Mouse (Mus musculus) neutrophil, adult 5-6 weeks (primary cell): Measurements from ENCODE around the gene Ttc21a. TPM values are rescaled to one million over a fixed set of nuclear protein-coding genes. Genes with fewer than 3 reads are reported as not detected.

ENCODE experiments used
- ATAC-seq: fragments of 151-379, 151-347 bp; 2 replicates; pipeline ENCODE4 v1.8.0; 2017; ENCODE audit warnings: mild to moderate bottlenecking, moderate TSS enrichment; ENCODE audit not compliant: insufficient number of reproducible peaks, poor library complexity, low FRiP score, severe bottlenecking; ENCODE audit errors: extremely low read depth
- total RNA-seq: library from RNA; stranded (forward); fragments of 200-1000 nt; gene quantifications from 2 replicates; pipeline ENCODE4 v1.2.3, GENCODE M21; 2017

The Ttc21a gene
- total RNA-seq, result 0.35 TPM in 1 of 2 replicates, not detected in the other

DNA sequence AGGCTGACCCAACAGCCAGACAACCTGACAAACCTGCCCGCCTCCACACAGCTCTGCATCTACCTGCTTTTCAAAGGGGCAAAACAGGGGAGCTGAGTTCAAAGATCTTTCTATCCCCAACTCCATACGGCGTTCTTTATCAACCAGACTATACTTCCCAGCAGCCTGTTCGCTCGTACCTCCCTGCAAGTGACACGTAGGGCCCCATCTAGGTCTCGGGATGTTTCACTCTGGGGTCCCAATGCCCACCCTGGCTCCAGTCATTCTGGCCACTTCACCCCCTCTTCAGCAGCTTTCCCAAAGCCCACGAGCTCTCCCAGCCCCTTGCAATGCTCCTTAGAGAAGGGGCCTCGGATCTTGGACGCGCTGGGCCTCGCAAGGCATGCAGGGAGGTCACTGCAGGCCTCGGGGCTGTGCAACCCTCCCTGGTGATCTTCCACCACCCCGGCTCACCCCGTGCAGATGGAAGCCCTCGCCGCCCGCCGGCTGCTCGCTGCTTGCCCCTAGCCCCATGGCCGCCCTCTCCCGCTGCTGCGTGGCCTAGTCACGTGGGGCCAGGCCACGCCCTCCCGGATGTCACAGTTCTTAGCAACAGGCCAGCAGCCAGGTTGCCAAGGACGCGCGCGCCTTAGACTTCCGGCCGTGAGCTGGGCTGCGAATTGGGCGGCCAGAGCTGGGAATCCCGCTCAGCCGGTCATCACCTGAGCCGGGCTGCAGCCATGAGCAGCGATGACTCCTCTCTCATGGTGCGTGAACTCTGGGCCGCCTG, at the start of gene Ttc21a, which contains the start of gene Gorasp1:
TSS of gene Ttc21a (plus strand) at position 602 of the 769 bp plus-strand sequence.
TSS of gene Gorasp1 (minus strand) at position 561 of the 769 bp plus-strand sequence.
- peak; percentile 85 for ATAC-seq

DNA sequence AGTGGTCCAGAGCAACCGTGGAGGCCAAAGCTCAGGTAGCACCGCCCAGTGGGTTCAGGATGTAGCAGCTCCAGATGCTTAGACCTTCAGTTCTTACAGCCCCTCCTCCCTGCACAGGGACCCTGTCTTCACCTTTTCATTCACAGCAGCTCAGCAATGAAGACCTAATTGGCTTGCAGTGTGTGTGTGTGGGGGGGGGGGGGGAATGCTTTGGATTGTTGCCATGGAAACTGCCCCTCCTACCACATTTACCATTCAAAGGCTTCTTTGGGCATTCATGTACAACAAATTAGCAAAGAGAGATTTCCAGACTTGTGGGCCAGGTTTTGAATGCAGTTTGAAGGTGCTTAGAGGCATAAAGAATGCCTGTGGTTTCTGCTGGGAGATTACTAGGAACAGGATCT, 48.6 kb upstream of the Ttc21a start:
- no peak for ATAC-seq

DNA sequence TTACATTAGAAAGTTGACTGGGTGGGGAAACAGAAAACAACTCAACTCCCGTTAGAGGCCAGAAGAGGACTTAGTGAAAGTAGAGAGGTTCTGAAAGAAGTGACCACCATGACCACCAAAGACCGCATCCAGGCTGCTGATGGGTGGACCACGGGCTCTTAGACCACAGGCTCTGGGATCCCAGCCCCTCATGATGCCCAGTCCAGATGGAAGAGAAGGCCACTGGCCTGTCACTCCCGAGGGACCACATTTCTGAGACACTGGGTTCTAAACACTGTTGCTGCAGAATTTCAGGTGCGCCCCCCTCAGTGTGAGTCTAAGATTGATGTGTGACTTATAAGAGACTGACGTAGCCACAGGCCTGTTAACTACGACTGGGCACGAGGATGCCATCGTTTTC, 48.0 kb upstream of the Ttc21a start:
- no peak for ATAC-seq

- no peak for ATAC-seq
Measured at GRCm38 (mm10) chr9:119890692-119891091, 46.7 kb upstream of the Ttc21a start.

- no peak for ATAC-seq
Measured at GRCm38 (mm10) chr9:119893881-119894280, 43.5 kb upstream of the Ttc21a start.

DNA sequence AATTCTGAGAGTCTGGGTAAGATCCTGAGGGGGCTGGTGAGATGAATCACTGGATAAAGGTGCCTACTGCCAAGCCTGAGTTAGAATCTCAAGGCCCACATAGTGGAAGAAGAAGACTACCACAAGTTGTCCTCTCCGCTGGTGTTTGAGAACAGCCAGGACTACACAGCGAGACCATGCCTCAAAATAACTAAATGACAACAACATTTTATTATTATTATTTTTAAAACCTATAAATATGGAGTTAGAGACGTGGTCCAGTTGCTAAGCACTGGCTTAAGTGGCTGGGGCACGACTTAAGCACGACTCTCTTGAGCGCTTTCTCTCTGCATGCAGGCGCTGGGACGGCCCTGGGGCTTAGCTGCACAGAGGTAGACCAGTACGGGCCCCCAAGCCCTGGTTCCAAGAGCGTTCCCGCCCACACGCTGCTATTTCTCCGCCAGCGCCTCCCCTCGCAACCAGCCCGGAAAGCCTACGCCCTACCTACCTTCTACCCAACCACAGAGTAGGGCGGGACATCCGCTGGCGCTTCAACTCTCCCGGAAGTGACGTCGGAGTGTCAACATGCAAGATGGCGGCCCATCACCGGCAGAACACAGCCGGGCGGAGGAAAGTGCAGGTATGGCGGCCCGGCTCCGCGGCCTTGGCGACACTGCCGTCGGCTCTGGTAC, 42.9 kb upstream of the Ttc21a start, which contains the start of gene Wdr48:
TSS of gene Wdr48 (plus strand) at position 540 of the 671 bp plus-strand sequence.
- ATAC-seq, result peak; percentile 98

DNA sequence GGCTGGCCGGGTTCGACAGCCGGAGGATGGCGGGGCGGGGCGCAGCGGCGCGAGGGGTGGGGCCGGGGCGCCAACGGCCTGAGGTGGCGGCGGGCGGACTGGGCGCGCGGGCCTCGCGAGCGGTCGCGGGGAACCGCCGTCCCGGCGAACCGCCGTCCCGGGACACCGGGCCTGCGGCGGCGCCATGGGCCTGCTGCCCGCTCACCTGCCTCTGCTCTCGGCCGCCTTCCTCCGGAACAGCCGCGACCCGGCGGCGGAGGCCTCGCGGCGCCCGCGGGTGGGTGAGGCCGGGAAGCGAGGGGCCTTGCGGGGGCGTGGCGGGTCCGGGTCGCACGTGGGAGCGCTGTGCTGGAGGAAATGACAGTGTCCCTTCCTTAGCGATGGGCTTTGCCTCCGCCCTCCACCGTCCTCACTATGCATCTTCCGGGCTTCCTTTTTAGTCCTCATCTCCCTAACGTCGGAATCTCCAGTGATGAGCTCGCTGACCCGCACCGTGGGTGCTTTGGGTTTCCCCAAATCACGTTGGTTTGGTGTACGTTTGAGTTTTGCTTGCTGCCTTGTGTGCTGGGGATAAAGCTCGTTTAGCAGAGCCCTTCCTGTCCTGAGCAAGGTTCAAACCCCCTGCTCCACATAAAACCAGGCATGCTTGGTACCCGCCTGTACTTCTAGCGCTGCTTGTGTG, 42.2 kb upstream of the Ttc21a start:
- no peak for ATAC-seq

DNA sequence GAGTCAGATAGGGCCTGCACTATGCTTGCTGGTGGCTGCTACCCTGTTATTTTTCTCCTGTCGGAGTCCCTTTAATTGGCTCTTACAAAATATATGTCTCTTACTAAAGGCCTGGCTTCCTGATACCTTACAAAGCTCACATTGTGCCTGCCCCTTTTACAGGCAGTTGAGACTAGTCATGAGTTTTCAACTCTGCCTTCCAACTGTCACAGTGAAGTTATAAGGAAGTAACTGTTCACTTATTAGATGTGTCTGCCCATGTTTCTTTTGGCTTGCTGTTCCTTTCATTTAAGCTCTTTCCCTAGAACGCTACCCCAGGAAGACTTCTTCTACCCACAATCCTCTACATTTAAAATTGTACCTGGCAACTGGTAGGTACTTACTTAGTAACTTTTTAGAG, 38.0 kb upstream of the Ttc21a start:
- no peak for ATAC-seq

DNA sequence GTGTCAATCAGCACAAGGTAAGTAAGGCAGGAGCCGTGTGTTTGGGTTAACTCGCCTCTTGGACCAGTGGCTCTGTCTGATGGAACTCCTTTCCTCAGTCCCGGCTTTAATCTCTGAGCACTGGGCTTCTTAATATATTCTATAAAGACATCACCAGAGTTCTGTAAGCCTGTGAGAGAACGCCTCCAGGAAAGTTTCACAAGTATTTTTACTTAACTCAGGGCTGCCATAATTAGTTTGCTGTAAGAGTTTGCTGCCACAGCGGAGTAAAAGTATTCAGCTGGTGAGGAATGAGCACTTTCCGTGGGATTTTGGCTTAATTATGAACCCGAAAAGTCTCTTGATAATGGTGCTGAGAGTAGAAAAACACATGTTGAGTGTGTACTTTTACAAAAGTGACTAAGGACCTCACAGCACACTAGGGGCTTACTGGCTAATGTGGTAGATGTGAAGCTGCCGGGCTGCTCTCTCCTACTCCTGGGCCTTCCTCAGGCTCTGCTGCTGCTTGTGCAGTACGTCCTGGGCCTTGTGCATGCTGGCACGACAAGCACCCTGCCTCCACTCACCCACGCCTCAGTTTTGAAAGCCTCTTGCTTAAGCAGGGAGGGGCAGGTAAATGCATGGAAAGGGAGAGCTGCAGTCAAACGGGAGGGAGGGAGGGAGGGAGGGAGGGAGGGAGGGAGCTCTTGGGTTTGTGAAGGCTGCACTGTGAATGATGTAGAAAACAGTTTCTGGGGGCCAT, 34.8 kb upstream of the Ttc21a start:
- no peak for ATAC-seq

DNA sequence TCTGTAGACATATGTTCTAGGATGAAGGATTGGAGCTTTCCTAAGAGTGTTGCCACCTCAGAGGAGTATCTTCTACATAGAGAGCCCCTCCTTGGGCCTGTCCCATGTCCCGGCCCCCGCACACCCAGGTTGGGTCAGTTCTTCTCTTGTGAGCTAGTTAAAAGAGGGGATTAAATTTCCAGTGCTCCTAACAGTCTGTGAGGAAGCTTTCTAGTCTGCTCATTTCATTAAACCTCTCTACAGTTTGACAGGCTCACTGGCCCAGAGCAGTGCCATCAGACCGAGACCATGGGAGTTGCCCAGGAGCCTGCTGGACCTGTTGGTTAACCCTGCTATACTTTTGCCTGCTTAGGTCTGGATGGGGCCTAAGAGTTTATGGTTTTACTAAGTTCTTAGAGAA, 28.7 kb upstream of the Ttc21a start:
- no peak for ATAC-seq

DNA sequence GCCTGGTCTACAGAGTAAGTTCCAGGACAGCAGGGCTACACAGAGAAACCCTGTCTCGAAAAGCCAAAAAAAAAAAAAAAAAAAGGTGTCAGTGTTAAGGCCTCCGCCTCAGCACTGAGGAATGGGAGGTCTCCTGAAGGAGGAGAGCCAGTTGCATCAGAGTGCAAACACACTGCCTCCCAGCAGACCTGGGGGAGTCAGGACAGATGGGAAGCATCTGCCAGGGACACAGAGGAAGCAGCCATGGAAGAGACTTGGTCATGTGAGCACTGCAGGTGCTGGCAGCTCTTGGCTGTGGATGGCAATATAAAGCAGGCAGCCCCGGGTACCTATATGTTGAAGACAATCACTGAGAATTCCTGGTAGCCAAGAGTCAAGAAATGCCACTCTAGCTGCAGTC, 27.5 kb upstream of the Ttc21a start:
- no peak for ATAC-seq

GRCm38 (mm10) chr9:119913087-119913838, 24.1 kb upstream of the Ttc21a start:
- ATAC-seq, result no peak

DNA sequence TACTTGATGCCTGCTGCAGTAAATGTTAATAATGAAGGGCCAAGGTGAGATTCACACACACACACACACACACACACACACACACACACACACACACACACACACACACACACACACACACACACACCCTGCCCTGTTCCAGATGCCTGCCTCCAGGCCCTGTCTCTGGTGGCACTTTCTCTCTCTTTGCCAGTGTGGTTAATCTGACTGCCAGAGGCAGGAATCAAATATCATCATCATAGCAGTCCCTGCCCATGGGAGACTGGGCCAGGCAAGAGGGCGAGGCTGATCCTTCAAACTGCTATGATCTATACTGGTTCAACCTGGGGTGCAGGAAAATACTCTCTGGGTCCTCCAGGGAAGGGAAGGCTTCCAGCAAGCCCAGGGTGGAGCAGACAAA, 17.5 kb upstream of the Ttc21a start:
- no peak for ATAC-seq

DNA sequence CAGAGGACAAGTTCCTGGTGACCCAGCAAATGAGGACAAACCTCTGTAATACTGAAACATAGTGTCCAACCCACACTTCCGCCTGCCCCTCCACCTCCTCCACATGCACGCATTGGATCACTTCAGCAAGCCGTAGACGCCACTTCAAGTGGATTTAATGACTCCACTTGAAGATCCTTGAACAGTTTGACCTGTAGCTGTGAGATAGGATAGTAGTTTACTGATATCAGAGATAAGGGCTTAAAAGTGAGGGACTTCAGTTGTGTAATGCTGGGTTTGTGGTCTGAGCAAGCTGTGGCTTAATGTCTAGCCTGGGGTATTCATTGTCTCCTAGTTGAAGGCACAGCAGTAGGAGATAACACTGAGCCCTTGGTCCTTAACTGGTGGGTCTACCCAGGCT, 13.9 kb upstream of the Ttc21a start:
- no peak for ATAC-seq

DNA sequence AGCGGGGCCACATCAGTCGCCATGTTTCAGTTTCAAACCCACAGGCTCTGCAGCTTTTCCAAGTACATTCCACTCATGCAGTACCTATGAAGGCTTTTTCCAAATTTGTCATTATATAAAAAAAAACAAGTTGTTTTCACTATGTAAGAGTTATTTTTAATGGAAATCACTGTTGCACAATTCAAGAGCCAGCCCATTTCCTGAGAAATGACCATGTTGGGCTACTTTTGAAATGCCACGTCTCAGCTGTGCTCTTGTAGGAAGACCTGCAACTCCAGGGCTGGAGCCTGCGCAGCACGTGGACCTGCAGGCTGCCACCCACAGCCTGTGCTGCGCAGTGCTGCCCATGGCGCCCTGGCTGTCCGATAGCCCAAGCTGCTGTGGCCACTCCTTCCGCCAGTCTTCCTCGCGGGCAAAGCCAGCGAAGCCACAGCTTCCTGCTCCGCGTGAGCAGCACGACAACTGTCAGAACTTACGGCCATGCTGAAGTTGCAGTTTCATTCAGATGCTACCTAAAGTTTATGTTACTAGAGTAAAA, 12.2 kb upstream of the Ttc21a start:
- ATAC-seq, result no peak

DNA sequence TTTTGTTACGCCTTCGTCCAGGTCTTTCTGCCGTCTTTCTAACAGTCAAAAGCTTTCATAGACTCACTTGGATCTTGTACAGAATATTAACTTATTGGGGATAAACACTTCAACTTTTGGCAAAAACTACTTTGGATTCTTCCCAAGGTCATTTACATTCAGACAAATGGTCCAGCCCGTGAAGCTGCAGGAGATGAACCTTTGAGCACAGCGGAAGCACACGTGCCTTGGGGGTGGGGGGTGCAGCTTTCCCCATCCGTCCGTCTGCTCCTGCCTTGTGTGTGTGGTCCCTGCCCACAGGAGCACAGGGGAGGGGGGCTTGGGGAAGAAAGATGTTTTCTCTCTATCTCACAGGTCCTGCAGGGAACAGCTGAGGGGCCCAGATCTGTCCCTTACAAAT, 11.7 kb upstream of the Ttc21a start:
- ATAC-seq, result no peak

DNA sequence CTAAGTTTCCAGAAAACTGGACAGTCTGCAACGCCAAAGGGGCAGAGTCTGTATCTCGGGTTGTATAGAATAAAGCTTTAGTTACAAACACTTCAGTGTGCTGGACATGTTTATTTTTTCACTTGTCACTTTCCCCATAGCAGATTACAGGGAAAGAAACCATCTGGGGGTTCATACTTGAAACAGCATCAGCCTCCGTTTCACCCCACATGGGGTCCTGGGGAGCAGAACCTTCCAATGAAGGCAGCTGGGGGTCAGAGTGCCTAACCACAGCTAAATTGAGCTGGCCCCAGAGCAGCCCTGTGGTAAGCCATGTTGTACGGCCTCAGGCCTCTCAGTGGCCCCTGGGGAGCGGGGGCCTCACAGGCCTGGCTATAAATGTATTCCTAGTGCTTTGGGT, 10.9 kb upstream of the Ttc21a start:
- no peak for ATAC-seq

DNA sequence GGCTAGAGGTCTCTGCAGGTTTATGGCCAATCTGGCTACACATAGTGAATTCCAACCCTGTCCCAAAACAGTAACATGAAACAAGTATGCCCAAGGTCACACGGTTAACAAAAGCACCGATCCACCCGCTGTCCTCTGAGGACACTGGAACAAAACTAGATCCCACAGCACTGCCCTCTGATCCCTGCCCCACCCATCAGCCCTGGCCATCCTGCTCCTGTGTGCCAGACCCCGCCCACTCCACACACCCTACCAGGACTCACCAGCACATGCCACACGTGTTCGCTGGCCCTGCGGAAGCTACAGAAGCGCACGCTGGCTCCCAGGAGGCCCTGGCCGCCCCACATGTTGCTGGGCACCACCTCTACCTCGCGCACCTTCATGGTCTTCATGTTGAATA, 5.0 kb upstream of the Ttc21a start:
- no peak for ATAC-seq
